Mouse (Mus musculus) retina, postnatal 7 days (tissue): ENCODE results near the gene A730049H05Rik.

Experiments
- DNase-seq: peaks from one replicate; pipeline ENCODE4 v3.0.0-alpha.2; 2012; ENCODE audit warnings: low read depth, low spot score

Gene A730049H05Rik

GRCm38 (mm10) chr6:92816311-92816751, at the start of gene A730049H05Rik:
TSS of gene A730049H05Rik (plus strand) at chr6:92816478.
- DNase-seq = no peak

- peak; percentile 34 for DNase-seq
Measured at GRCm38 (mm10) chr6:92776356-92776755, 39.9 kb upstream of the A730049H05Rik start.

GRCm38 (mm10) chr6:92779140-92779934, 36.9 kb upstream of the A730049H05Rik start:
- no peak for DNase-seq

- DNase-seq = no peak
Measured at GRCm38 (mm10) chr6:92779935-92780205, 36.4 kb upstream of the A730049H05Rik start.

- DNase-seq = no peak
Measured at GRCm38 (mm10) chr6:92781446-92781845, 34.8 kb upstream of the A730049H05Rik start.

GRCm38 (mm10) chr6:92784782-92785181, 31.5 kb upstream of the A730049H05Rik start:
- DNase-seq = peak; percentile 43

GRCm38 (mm10) chr6:92786701-92787375, 29.4 kb upstream of the A730049H05Rik start:
- no peak for DNase-seq

GRCm38 (mm10) chr6:92787376-92787712, 28.9 kb upstream of the A730049H05Rik start:
- peak; percentile 69 for DNase-seq

- no peak for DNase-seq
Measured at GRCm38 (mm10) chr6:92793804-92794203, 22.5 kb upstream of the A730049H05Rik start.

- no peak for DNase-seq
Measured at GRCm38 (mm10) chr6:92801462-92801861, 14.8 kb upstream of the A730049H05Rik start.

- DNase-seq = no peak
Measured at GRCm38 (mm10) chr6:92802421-92802820, 13.9 kb upstream of the A730049H05Rik start.

GRCm38 (mm10) chr6:92803213-92803612, 13.1 kb upstream of the A730049H05Rik start:
- no peak for DNase-seq

- no peak for DNase-seq
Measured at GRCm38 (mm10) chr6:92804254-92804971, 11.9 kb upstream of the A730049H05Rik start.

GRCm38 (mm10) chr6:92809818-92810217, 6.5 kb upstream of the A730049H05Rik start:
- DNase-seq = no peak

- no peak for DNase-seq
Measured at GRCm38 (mm10) chr6:92810628-92811027, 5.7 kb upstream of the A730049H05Rik start.

- DNase-seq = no peak
Measured at GRCm38 (mm10) chr6:92811566-92811965, 4.7 kb upstream of the A730049H05Rik start.

- DNase-seq = no peak
Measured at GRCm38 (mm10) chr6:92812702-92813370, 3.4 kb upstream of the A730049H05Rik start.

GRCm38 (mm10) chr6:92817661-92818060, 1.4 kb downstream of the A730049H05Rik start:
- no peak for DNase-seq

- DNase-seq = no peak
Measured at GRCm38 (mm10) chr6:92821606-92822005, 5.3 kb downstream of the A730049H05Rik start.

- no peak for DNase-seq
Measured at GRCm38 (mm10) chr6:92822006-92822405, 5.7 kb downstream of the A730049H05Rik start.

- no peak for DNase-seq
Measured at GRCm38 (mm10) chr6:92823991-92824390, 7.7 kb downstream of the A730049H05Rik start.

GRCm38 (mm10) chr6:92826561-92826960, 10.3 kb downstream of the A730049H05Rik start:
- no peak for DNase-seq
